Mouse (Mus musculus): Measurements from ENCODE around the gene Pbx1. TPM values are rescaled to one million over a fixed set of nuclear protein-coding genes. Genes with fewer than 3 reads are reported as not detected.

The Pbx1 gene
- polyA plus RNA-seq, 1 experiment, result 9.1 TPM

DNA sequence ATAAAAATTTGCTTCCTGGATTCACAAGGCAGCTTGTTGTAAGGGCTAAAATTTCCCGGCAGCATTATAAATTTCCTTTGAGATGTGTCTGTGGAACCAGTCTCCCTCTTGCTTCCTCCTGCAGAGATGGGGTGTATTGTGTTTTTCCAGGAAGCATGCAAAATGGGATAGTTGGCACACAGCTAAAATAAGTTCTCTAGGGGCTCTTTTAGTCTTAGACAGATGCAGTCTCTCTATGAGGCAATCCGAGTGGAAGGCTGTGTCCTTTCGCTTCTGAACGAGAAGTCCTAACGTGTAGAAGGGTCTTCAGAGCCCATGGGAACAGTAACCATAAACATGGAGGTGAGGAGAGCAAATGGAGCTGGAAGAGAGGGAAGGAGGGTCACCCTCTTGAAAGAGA is 360.1 kb downstream of the Pbx1 start:
- Histone ChIP-seq H3K4me3 (ENCODE audit: control insufficient read depth, low read depth, low read length) (no peak overlapping the region), H3K27ac (ENCODE audit: control insufficient read depth, insufficient read depth, low read depth, low read length) (peak overlapping the region; percentile 42; the same call in 1 of the 2 replicates), H3K4me1 (ENCODE audit: control insufficient read depth, insufficient read depth, low read length) (no peaks in the 10 kb centered on the region), H3K36me3 (ENCODE audit: control insufficient read depth, insufficient read depth, low read length) (no peaks in the 10 kb centered on the region), H3K27me3 (ENCODE audit: control insufficient read depth, insufficient read depth, low read length) (no peaks in the 10 kb centered on the region)
- TF ChIP-seq POLR2A (IDR thresholded peaks at IDR 0.05; ENCODE audit: control insufficient read depth, low read depth, low read length), result no peak
- TF ChIP-seq CTCF (IDR thresholded peaks at IDR 0.05; ENCODE audit: control insufficient read depth, insufficient read depth, insufficient replicate concordance, low read depth, low read length), result no peak

DNA sequence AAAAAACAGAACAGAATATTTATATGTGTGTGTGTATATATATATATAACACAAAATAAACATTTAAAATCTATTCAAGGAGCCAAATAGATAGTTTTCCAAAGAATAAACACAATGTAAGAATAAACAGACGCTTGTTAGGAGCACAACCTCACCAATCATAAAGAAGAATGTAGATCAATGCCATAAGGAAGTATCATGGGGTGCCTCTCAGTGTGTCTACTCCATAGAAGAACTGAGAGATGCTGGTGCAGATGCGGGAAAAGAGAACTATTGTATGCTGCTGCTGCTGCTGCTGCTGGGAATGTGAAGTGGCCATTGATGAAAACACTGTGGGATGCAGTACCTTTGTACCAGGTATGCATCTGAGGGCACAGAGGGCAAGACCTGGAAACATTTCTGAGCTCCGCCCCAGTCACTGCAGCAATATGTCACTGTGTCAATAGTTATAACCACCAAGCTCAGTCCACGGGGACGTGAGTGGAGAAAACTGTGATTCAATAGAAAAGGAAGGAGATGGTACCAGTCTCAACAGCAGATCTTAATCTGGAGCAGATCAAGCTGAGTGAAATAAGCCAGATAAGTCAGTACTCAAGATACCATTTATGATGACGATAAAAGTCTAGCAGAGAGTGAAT is 361.7 kb downstream of the Pbx1 start:
- Histone ChIP-seq H3K36me3 (ENCODE audit: control insufficient read depth, insufficient read depth, low read length) (no peaks in the 10 kb centered on the region), H3K4me1 (ENCODE audit: control insufficient read depth, insufficient read depth, low read length) (no peaks in the 10 kb centered on the region), H3K27me3 (ENCODE audit: control insufficient read depth, insufficient read depth, low read length) (no peaks in the 10 kb centered on the region), H3K27ac (ENCODE audit: control insufficient read depth, insufficient read depth, low read depth, low read length) (no peak overlapping the region), H3K4me3 (ENCODE audit: control insufficient read depth, low read depth, low read length) (no peak overlapping the region)
- no peak for TF ChIP-seq POLR2A (IDR thresholded peaks at IDR 0.05; ENCODE audit: control insufficient read depth, low read depth, low read length)
- no peak for TF ChIP-seq CTCF (IDR thresholded peaks at IDR 0.05; ENCODE audit: control insufficient read depth, insufficient read depth, insufficient replicate concordance, low read depth, low read length)

DNA sequence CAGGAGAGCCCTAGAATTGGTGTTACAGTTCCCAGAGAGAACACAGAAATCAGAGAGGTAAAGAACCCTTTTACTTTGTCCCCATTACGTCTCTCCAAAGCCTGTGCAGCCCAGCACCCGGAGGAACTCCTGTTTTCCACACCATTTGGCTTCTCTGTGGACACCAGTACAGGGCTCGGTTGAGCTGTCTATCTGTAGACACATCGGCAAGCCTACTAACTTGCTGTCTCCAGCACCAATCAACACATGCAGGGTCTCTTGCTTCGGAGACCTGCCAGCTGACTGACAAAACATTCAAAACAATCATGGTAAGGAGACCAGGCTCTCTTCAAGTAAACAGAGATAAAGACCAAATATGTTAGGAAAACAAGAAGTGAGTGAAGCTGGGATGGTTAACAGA is 362.3 kb downstream of the Pbx1 start:
- Histone ChIP-seq H3K27ac (ENCODE audit: control insufficient read depth, insufficient read depth, low read depth, low read length) (no peak overlapping the region), H3K4me1 (ENCODE audit: control insufficient read depth, insufficient read depth, low read length) (no peaks in the 10 kb centered on the region), H3K4me3 (ENCODE audit: control insufficient read depth, low read depth, low read length) (no peak overlapping the region), H3K36me3 (ENCODE audit: control insufficient read depth, insufficient read depth, low read length) (no peaks in the 10 kb centered on the region), H3K27me3 (ENCODE audit: control insufficient read depth, insufficient read depth, low read length) (no peaks in the 10 kb centered on the region)
- no peak for TF ChIP-seq POLR2A (IDR thresholded peaks at IDR 0.05; ENCODE audit: control insufficient read depth, low read depth, low read length)
- no peak for TF ChIP-seq CTCF (IDR thresholded peaks at IDR 0.05; ENCODE audit: control insufficient read depth, insufficient read depth, insufficient replicate concordance, low read depth, low read length)
